Mouse (Mus musculus) thymus, postnatal 25 days (tissue): ENCODE data around the gene Sergef.

Source experiments
- DNase-seq: peaks from one replicate; pipeline ENCODE4 v3.0.0; 2022

Gene Sergef

GRCm38 (mm10) chr7:46615256-46615977, 24.2 kb downstream of the Sergef start:
- DNase-seq: no peak

DNA sequence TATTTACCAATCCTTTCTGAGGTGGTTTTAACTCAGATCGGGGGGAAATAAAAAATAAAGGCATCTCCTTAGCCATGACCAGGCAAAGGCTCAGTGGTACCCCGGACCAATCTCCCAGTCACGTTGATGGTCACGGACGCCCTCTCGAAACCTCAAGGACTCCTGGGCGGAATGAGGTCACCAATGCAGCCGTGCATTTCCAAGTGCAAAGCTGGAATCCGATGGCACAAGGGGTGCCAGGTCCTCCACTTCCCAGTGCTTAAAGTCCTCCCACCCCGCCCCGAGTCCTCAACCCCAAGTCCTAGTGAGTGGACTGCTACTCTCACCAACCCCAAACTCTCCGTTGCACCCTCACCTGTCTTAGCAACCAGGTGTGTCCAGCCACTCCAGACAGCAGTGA, 25.3 kb downstream of the Sergef start:
- no peak for DNase-seq

DNA sequence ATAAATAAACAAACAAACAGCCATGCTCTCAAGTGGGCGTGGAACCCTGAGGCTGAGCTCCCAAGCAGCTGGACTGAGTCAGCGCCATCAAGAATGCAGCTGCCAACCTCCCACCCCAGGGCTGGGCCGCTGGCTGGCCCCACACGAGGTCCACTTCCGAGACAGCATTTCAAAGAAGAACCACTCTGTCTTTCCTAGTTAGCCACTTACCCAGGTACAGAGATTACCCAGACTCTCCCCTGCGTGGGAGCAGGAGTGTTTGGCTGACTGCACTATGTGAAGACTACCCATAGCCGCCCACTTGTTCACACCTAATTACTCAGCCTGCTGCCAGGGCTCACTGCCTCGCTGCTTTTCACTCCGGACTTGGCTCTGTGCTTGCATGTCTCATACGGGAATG, 26.5 kb downstream of the Sergef start:
- no peak for DNase-seq

- DNase-seq: no peak
Measured at GRCm38 (mm10) chr7:46612421-46612937, 27.1 kb downstream of the Sergef start.

- no peak for DNase-seq
Measured at GRCm38 (mm10) chr7:46611970-46612369, 27.6 kb downstream of the Sergef start.

DNA sequence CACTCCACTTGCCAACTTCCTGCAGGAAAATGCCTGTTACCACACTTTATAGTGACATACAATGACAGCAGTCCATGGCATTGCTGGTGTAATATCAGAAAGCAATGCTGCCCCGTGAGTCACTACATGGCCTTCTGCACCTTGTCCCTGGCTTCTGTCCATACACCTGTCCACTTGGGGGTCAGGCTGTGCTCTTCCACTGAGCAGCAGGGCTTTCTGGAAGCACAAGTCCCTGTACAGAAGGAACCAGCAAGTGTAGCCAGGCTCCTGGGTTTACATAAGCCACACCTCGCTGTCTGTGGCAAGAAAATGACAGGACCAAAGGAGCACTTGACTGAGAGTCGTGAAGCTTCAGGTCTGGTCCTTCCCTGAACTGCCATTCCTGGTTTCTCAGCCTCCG, 30.3 kb downstream of the Sergef start:
- DNase-seq: no peak

DNA sequence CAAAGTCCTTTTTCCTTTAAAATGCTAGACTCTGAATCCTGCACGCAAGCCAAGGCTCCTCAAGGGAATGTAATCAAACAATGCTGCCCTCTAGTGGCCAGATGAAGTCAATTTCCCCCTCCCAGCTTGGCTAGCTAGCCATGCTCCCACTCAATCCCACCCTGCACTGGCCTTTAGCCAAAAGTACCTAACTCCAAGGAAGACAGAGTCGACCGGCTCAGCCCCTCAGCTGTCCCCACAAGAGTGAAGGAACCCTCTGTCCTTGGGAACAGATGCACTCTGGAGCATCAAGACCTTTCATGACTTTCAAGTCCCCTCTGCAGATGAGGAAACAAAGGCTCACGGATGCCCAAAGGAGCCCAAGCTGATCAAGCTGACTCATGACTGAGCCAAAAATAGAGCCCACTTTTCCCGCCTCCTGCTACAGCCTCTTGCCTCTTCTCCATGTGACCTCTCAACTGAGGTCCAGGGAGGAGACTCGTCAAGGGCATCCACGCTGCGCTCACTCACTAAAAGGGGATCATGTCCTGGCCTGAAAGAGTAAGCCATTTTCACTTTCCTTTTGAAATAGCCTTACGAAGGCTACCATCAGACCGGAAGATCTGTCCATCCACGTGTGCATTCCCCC, 32.1 kb downstream of the Sergef start:
- peak; percentile 66 for DNase-seq

GRCm38 (mm10) chr7:46607031-46607426, 32.6 kb downstream of the Sergef start:
- DNase-seq: peak; percentile 57

- DNase-seq: peak; percentile 82
Measured at GRCm38 (mm10) chr7:46606391-46607030, 33.1 kb downstream of the Sergef start.

GRCm38 (mm10) chr7:46603051-46603450, 36.6 kb downstream of the Sergef start:
- no peak for DNase-seq

- no peak for DNase-seq
Measured at GRCm38 (mm10) chr7:46602079-46602478, 37.5 kb downstream of the Sergef start.

DNA sequence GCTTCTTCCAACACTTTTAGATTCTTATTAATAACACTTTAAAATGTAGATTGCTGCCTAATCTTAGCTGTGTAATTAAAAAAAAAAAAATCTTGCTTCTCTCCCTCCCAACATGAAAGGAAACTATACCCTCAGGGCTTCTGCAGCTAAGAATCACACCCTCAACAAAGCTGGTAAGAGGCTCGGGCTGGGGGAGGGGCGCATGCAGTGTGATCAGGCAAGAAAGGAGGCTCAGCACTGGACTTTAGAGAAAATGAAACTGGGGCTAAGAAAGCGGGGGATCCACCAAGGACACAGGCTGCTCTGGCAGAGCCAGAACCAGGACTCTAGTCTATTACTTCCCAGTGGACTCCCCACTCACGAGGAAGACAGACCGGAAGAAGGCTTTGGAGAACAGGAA, 38.5 kb downstream of the Sergef start:
- DNase-seq: peak; percentile 33

- no peak for DNase-seq
Measured at GRCm38 (mm10) chr7:46597006-46597405, 42.6 kb downstream of the Sergef start.

DNA sequence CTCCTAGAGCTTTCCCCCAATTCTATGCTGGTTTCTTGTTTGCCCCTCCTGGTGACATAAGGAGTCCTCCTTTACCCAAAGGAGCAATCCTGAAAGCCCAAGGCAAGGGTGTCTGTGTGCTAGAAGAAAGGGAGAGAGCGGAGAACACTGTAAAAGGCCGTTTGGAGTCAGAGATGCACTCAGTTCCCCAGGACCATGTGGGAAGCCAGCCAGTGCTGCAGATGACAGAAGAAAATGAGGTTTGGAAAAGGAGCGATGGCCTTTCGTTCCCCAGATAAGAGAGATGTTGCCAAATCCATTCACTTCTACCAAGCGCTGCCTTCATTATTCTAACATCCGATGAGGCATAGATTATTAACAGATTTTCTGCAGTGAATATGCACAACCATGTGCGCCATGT, 48.1 kb downstream of the Sergef start:
- DNase-seq: no peak

DNA sequence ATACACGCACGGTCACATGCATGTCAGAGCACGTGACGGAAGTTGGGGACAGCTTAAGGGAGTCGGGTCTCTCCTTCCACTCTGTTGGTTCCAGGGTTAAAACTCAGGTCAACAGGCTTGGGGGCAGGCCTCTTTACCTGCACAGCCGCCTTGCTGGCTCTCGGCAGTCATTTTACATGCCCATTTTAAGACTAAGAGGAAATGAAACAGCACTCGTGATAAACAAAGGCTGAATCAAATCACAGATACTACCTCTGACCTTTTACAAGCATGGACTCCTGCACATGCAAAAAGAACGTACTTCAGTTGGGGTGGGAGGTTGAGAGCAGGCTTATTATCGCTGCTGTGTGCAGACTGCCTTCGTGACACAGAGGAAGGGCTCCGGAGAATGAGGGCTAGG, 50.4 kb downstream of the Sergef start:
- DNase-seq: no peak

- no peak for DNase-seq
Measured at GRCm38 (mm10) chr7:46588005-46588404, 51.6 kb downstream of the Sergef start.

DNA sequence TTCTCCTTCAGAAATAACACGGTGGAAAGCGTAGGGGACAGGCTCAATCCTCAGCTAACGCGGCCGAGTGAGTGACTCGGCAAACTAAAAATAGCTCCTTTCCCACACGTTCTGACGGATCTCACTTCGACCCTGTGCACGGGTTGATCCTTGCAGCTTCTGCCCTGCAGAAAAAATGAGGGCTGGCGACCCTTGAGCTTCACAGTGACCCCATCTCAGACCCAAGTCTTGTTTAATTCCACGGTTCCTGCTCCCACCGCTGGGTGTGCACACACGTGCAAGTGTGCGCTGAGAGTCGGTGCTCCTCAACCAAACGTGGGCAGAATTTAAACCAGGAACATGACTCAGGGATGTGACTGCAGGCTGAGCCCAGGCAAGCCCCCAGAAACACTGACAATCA, 52.1 kb downstream of the Sergef start:
- DNase-seq: peak; percentile 26

DNA sequence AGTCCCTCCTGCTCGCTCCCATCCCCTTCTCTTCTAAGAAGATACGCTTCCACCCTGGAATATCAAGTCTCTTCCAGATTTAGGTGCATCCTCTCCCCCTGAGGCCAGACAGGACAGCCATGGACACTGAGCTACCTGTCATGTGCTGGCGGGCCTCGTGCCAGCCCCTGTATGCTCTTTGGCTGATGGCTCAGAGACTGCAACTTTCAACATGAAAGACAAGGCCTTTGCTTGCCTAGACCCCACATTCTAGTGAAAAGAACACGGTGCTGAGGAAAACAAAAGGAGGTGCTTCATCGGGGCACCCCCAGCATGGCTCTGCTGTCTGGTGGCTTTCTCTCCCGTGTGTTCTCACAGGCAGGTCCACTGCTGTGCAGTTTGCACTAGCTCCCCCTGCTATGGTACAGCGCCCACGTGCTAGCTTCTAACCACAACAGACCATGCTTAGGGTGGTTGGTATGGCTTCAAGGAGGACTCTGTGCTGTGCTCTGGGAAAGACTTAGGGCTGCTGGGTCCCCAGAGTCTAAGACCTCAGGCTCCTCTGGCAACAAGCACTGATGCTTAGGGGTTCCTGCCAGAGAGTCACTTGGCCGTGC, 52.9 kb downstream of the Sergef start:
- peak; percentile 55 for DNase-seq

- no peak for DNase-seq
Measured at GRCm38 (mm10) chr7:46582750-46583149, 56.9 kb downstream of the Sergef start.

GRCm38 (mm10) chr7:46581358-46581930, 58.2 kb downstream of the Sergef start:
- peak; percentile 61 for DNase-seq

DNA sequence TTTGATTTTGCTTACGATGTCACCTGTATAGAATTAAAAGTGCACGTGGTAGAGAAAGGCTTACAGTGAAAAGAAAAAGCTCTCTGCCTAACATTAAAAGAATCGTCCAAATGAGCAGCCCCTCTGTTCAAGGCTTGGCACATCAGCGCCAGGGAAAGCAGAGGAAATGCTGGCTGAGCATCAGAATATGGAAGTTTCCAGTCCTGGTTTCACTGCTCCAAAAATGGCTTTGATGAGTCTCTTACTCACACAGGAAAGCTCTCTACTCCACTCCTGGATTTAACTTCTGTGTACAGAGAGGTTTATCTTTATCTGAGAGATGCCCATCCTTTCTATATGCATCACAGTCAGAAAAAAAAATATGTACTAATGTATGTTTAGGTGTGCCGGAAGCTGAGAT, 61.5 kb downstream of the Sergef start:
- DNase-seq: no peak

DNA sequence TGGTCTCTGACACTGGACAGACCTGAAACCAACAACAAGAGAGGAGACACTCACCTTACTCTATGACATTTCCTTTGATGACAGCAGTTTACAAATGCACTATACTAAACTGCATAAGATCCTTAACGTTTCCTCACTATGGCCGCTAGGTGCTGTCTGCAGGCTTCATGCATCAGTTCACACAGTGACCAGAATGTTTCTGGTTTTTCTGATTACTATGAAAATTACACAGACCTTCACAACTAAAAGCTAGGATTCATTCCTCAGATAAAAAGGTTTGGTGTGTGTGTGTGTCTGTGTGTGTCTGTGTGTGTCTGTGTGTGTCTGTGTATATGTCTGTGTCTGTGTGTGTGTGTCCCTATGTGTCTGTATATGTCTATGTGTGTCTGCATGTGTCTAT, 63.7 kb downstream of the Sergef start:
- DNase-seq: no peak
